Mouse (Mus musculus) embryo, embryonic 9.5 days (tissue): ENCODE results near the gene Olfr513.

Experiments
- DNase-seq: peaks from one replicate; pipeline ENCODE4 v3.0.0-alpha.2; 2017; ENCODE audit errors: extremely low spot score

The Olfr513 gene

DNA sequence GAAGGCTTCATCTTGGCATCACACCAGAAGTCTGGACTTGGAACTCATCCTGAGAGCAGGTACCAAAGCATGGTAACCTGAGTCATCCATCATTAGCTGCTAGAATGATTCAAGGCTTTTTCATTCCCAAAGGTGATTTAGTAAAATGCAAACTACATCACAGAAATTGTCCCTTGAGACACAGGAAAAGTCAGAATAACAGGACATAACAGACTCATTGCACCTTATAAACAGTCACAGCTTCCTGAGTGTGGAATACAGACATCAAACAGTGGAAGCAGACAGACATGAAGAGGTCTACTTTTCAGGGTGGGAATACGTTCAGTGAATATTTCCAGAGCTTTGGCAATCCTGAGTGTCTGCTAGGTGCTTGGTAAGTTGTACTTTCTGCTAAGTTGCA is at the start of gene Olfr513:
Gene Olfr513, plus strand, starts transcription at position 301 of the 400 bp plus-strand sequence.
- DNase-seq = no peak

DNA sequence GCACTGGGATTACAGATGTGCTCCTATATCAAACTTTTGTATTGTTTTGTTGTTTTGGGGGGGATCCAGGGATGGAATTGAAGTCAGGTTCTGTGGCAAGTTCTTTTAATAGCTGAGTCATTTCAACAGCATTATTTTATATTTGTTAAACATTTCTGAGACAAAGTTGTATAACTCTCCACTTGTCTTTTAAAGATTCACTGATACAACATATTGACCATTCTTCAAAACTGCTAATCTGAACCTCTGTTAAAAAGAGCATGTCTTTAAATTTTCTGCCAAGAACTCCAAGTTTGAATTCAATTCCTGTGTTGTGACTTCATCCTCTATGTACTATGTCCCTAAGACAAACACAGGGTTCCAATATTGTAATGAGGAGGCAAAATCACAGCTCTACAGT is 37.8 kb upstream of the Olfr513 start, which contains the start of gene Olfr512:
Gene Olfr512, plus strand, starts transcription at position 301 of the 400 bp plus-strand sequence.
- no peak for DNase-seq

DNA sequence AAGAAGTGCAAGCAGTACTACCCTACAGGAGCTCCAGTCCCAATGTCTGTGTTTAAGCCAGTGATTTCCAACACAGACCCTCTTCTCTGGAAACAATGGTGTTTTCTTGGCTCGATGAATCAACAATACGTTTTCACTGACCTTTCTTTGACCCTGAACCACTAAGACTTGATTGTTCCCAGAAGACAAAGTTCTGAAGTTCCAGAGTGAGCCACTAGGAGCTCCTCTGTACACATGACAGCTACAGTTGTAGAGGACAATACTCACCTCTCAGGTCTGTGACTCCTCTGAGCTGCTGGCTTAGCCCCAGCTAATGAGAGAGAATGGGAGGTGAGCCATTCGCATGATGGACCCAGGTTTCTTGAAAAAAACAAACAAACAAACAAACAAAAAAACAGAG is 9.6 kb downstream of the Olfr513 start:
- peak; percentile 51 for DNase-seq

DNA sequence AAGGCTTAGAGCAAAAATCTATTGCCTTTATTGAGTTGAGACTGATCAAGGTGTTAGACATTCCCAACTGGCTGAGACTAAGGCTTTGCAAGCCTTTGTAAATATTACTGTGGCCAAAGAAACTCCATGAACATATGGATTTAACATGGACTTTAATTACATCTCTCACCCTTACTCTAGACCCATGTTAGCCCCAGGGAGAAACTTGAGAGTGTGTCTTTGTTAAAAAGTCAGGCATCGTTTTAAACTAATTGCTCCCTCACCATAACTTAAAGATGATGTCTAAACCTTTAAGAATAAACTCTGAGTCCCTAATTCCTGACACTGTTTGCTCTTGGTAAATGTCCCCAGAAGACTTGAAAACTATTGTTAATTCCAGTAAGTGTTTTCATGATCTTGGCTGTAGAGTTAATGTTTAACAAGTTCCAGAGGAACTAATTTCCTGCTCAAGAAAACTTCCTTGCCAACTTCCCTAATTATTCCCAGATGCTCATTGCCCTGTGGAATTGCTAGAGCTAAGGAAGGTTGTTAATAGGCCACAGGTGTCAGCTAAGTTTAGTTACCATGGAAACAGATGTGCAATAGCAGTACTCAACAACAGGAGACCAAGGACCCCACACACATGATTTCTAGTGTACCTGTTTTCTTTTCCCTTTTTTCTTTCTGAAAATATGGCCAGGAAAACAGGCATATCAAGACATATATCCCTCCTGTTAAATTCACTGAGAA is 46.6 kb downstream of the Olfr513 start:
- peak; percentile 54 for DNase-seq
